Mouse (Mus musculus) Patski (cell line): ENCODE measurements around the gene Fam131a. TPM values are rescaled to one million over a fixed set of nuclear protein-coding genes. Genes with fewer than 3 reads are reported as not detected.

ENCODE experiments used
- ATAC-seq: fragments of 100-300 bp; one replicate; pipeline ENCODE4 v1.8.0; 2021
- CTCF ChIA-PET: fragments of 350-600 bp; sonication (Branson Sonifier 250); formaldehyde crosslinking; loops from one replicate; lab custom pipeline; 2022; ENCODE audit warnings: inconsistent platforms; lab: Charles Lee
- POLR2A ChIA-PET: fragments of 350-600 bp; sonication (Branson Sonifier 250); formaldehyde crosslinking; loops from one replicate; lab custom pipeline; 2022; ENCODE audit warnings: antibody characterized with exemption, inconsistent platforms; lab: Charles Lee
- DNase-seq: peaks from one replicate; pipeline ENCODE4 v3.0.0-alpha.2; 2011; ENCODE audit warnings: low read depth, low spot score
- H3K27me3 ChIP-seq: fragments of 371-371 bp; one replicate; pipeline ENCODE4 v1.5.1; 2021
- CTCF ChIP-seq: fragments of 100-300 bp; IDR thresholded peaks from one replicate; pipeline ENCODE4 v1.5.1; 2021
- in situ Hi-C: fragments of 300-500 bp; cut with MboI; formaldehyde crosslinking; loops from 3 replicates; pipeline ENCODE4 v1.11.1; 2018; ENCODE audit warnings: low pct_unique_long_range_greater_than_20kb, mixed read lengths
- polyA plus RNA-seq: library from polyadenylated mRNA; unstranded; gene quantifications from one replicate; pipeline ENCODE4 v1.2.3, GENCODE M21; 2021

Gene Fam131a
- polyA plus RNA-seq, 1 experiment from 2014 or later: 0.69 TPM

GRCm38 (mm10) chr16:20715161-20715560, 22.1 kb downstream of the Fam131a start:
- in situ Hi-C loops: loop anchor here (25.0 kb wide), 1 partner anchor 1547 kb away; the partner anchor contains the start of gene Tra2b
- TF ChIP-seq CTCF: no peak
- ATAC-seq: no peak
- no peak for DNase-seq
- ChIA-PET CTCF (interaction anchor here (1.2 to 1.6 kb wide), 2 partner anchors 12 to 14 kb away, joined by 3 read pairs; no protein-coding TSS in a partner anchor), POLR2A (interaction anchor here (0.6 to 1.6 kb wide), 3 partner anchors 11 to 174 kb away, joined by 3 to 6 read pairs (median 3); partner anchors contain the start of gene Eif4g1)
- no peaks in the 10 kb centered on the region for H3K27me3 ChIP-seq

- no peaks in the 10 kb centered on the region for H3K27me3 ChIP-seq
- in situ Hi-C loops: loop anchor here (25.0 kb wide), 1 partner anchor 1547 kb away; the partner anchor contains the start of gene Tra2b
- TF ChIP-seq CTCF: no peak
- ChIA-PET POLR2A (interaction anchor here (0.6 to 1.6 kb wide), 3 partner anchors 11 to 175 kb away, joined by 3 to 6 read pairs (median 3); partner anchors contain the start of gene Eif4g1), CTCF (interaction anchor here (1.2 to 1.6 kb wide), 2 partner anchors 13 to 14 kb away, joined by 3 read pairs; no protein-coding TSS in a partner anchor)
- ATAC-seq (no peak), DNase-seq (no peak)
Observed at GRCm38 (mm10) chr16:20715566-20715965, 22.5 kb downstream of the Fam131a start.

- POLR2A ChIA-PET: interaction anchor here (0.6 to 1.6 kb wide), 6 partner anchors 12 to 175 kb away, joined by 3 to 6 read pairs (median 3); partner anchors contain the start of gene Abcf3
- no peaks in the 10 kb centered on the region for H3K27me3 ChIP-seq
- no peak for TF ChIP-seq CTCF
- DNase-seq (no peak), ATAC-seq (peak; percentile 62)
- in situ Hi-C loops: loop anchor here (25.0 kb wide), 1 partner anchor 1546 kb away; the partner anchor contains the start of gene Tra2b
- CTCF ChIA-PET: interaction anchor here (1.2 to 3.2 kb wide), 3 partner anchors 15 to 46 kb away, joined by 3 to 16 read pairs (median 4); no protein-coding TSS in a partner anchor
Observed at GRCm38 (mm10) chr16:20715976-20716840, 23.2 kb downstream of the Fam131a start.

- CTCF ChIA-PET: interaction anchor here (0.9 to 3.2 kb wide), 4 partner anchors 12 to 48 kb away, joined by 3 to 16 read pairs (median 4); no protein-coding TSS in a partner anchor
- POLR2A ChIA-PET: interaction anchor here (0.8 to 1.3 kb wide), 6 partner anchors 27 to 169 kb away, joined by 3 to 4 read pairs (median 3); partner anchors contain the start of gene Abcf3
- H3K27me3 ChIP-seq: no peaks in the 10 kb centered on the region
- DNase-seq: no peak
- ATAC-seq: no peak
- in situ Hi-C loops: loop anchor here (25.0 kb wide), 1 partner anchor 1545 kb away; the partner anchor contains the start of gene Tra2b
- no peak for TF ChIP-seq CTCF
Observed at GRCm38 (mm10) chr16:20716841-20717180, 23.8 kb downstream of the Fam131a start.

GRCm38 (mm10) chr16:20717181-20717977, 24.3 kb downstream of the Fam131a start, which contains the start of the genes Polr2h and Clcn2:
Gene Polr2h, plus strand, starts transcription at chr16:20717665.
Gene Clcn2, minus strand, starts transcription at chr16:20717746.
- ChIA-PET CTCF (interaction anchor here (0.9 to 3.2 kb wide), 5 partner anchors 10 to 47 kb away, joined by 3 to 16 read pairs (median 3); no protein-coding TSS in a partner anchor), POLR2A (interaction anchor here (0.8 to 1.4 kb wide), 7 partner anchors 9 to 169 kb away, joined by 3 to 4 read pairs (median 3); partner anchors contain the start of gene Abcf3)
- in situ Hi-C loops: loop anchor here (25.0 kb wide), 1 partner anchor 1545 kb away; the partner anchor contains the start of gene Tra2b
- peak; percentile 84 for ATAC-seq
- H3K27me3 ChIP-seq: no peaks in the 10 kb centered on the region
- no peak for TF ChIP-seq CTCF
- DNase-seq: peak; percentile 87

GRCm38 (mm10) chr16:20717978-20718670, 25.1 kb downstream of the Fam131a start:
- CTCF ChIA-PET: interaction anchor here (0.9 to 3.2 kb wide), 7 partner anchors 9 to 48 kb away, joined by 3 to 16 read pairs (median 3); no protein-coding TSS in a partner anchor
- ATAC-seq: peak; percentile 7
- no peaks in the 10 kb centered on the region for H3K27me3 ChIP-seq
- no peak for DNase-seq
- POLR2A ChIA-PET: interaction anchor here (1.3 to 1.4 kb wide), 3 partner anchors 9 to 46 kb away, joined by 3 to 4 read pairs (median 3); no protein-coding TSS in a partner anchor
- TF ChIP-seq CTCF: no peak
- in situ Hi-C loops: loop anchor here (25.0 kb wide), 1 partner anchor 1544 kb away; the partner anchor contains the start of gene Tra2b

GRCm38 (mm10) chr16:20721808-20722207, 28.8 kb downstream of the Fam131a start:
- H3K27me3 ChIP-seq: no peaks in the 10 kb centered on the region
- in situ Hi-C loops: loop anchor here (5.0 to 25.0 kb wide), 2 partner anchors 40 to 1540 kb away; partner anchors contain the start of gene Tra2b
- no peak for DNase-seq
- CTCF ChIA-PET: interaction anchor here (1.2 to 2.8 kb wide), 2 partner anchors 28 to 40 kb away, joined by 3 to 12 read pairs; no protein-coding TSS in a partner anchor
- no peak for TF ChIP-seq CTCF
- ATAC-seq: no peak
- POLR2A ChIA-PET: interaction anchor here (0.6 kb wide), 1 partner anchor 27 kb away, joined by 6 read pairs; no protein-coding TSS in a partner anchor

- ATAC-seq (no peak), DNase-seq (no peak)
- in situ Hi-C loops: loop anchor here (5.0 to 25.0 kb wide), 2 partner anchors 40 to 1540 kb away; partner anchors contain the start of gene Tra2b
- TF ChIP-seq CTCF: no peak
- ChIA-PET POLR2A (interaction anchor here (0.6 kb wide), 1 partner anchor 358 kb away, joined by 3 read pairs; no protein-coding TSS in a partner anchor), CTCF (interaction anchor here (4.9 kb wide), 1 partner anchor 41 kb away, joined by 57 read pairs; no protein-coding TSS in a partner anchor)
- H3K27me3 ChIP-seq: no peaks in the 10 kb centered on the region
Observed at GRCm38 (mm10) chr16:20722736-20723135, 29.7 kb downstream of the Fam131a start.
